Mouse (Mus musculus) c-Kit-negative CD71-positive TER-119-positive erythroid progenitor cells, embryonic 14.5 days (primary cell): ENCODE measurements around the gene Trim10.
"Not testable (repeated sequence)": the region's sequence is repeated elsewhere in the genome, so short reads cannot be mapped to it uniquely, and the experiment has no call there.

Source experiments
- DNase-seq: peaks from one replicate; pipeline ENCODE4 v3.0.0-alpha.2; 2013; ENCODE audit warnings: low read depth, low spot score

Trim10 gene

GRCm38 (mm10) chr17:36869284-36869954, at the start of gene Trim10:
Gene Trim10, plus strand, starts transcription at chr17:36869574.
- peak; percentile 93 for DNase-seq

GRCm38 (mm10) chr17:36824005-36824404, 45.4 kb upstream of the Trim10 start:
- DNase-seq = no peak

GRCm38 (mm10) chr17:36825525-36825924, 43.8 kb upstream of the Trim10 start:
- no peak for DNase-seq

GRCm38 (mm10) chr17:36826002-36826401, 43.4 kb upstream of the Trim10 start:
- DNase-seq = not testable (repeated sequence)

GRCm38 (mm10) chr17:36828488-36828887, 40.9 kb upstream of the Trim10 start:
- DNase-seq = no peak

GRCm38 (mm10) chr17:36830470-36830869, 38.9 kb upstream of the Trim10 start:
- no peak for DNase-seq

GRCm38 (mm10) chr17:36832694-36833093, 36.7 kb upstream of the Trim10 start:
- DNase-seq = no peak

GRCm38 (mm10) chr17:36835591-36836426, 33.6 kb upstream of the Trim10 start:
- DNase-seq = peak; percentile 48

- DNase-seq = no peak
Observed at GRCm38 (mm10) chr17:36836427-36836812, 33.0 kb upstream of the Trim10 start.

- DNase-seq = peak; percentile 93
Observed at GRCm38 (mm10) chr17:36836874-36837647, 32.3 kb upstream of the Trim10 start, which contains the start of gene Trim26. Gene Trim26, plus strand, starts transcription at chr17:36837134.

GRCm38 (mm10) chr17:36839001-36839400, 30.4 kb upstream of the Trim10 start:
- DNase-seq = no peak

- DNase-seq = no peak
Observed at GRCm38 (mm10) chr17:36839931-36840330, 29.4 kb upstream of the Trim10 start.

GRCm38 (mm10) chr17:36840961-36841445, 28.4 kb upstream of the Trim10 start:
- no peak for DNase-seq

GRCm38 (mm10) chr17:36843696-36844095, 25.7 kb upstream of the Trim10 start:
- DNase-seq = no peak

- no peak for DNase-seq
Observed at GRCm38 (mm10) chr17:36844286-36844719, 25.1 kb upstream of the Trim10 start.

GRCm38 (mm10) chr17:36844725-36845124, 24.6 kb upstream of the Trim10 start:
- no peak for DNase-seq

- no peak for DNase-seq
Observed at GRCm38 (mm10) chr17:36848911-36849310, 20.5 kb upstream of the Trim10 start.

GRCm38 (mm10) chr17:36849992-36850391, 19.4 kb upstream of the Trim10 start:
- DNase-seq = no peak

- DNase-seq = no peak
Observed at GRCm38 (mm10) chr17:36851200-36851599, 18.2 kb upstream of the Trim10 start.

GRCm38 (mm10) chr17:36851627-36852026, 17.7 kb upstream of the Trim10 start:
- DNase-seq = no peak

- DNase-seq = no peak
Observed at GRCm38 (mm10) chr17:36855484-36855883, 13.9 kb upstream of the Trim10 start.

- DNase-seq = no peak
Observed at GRCm38 (mm10) chr17:36856236-36856635, 13.1 kb upstream of the Trim10 start.
